ENCODE assay signal across 25 mouse cellular contexts in the genomic region with DNA sequence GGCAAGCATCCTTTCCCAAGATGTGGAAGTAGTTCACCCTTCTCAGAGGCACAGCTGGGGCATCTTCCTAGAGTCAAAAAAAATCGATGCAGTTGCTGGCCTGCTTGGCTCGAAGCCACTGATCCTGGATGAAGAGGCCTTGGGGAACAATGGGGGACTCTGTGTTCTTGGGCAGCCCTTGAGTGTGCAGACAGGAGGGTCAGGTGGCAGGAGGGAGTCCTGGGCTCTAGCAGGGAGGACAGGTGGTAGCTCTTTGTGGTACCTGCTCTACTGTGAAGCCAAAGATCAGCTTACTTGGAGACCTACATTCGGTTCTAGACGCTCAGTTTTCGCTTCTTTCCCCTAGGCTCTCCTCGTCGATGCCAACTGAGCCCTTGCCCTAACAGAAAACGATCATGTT. TPM values are rescaled to one million over a fixed set of nuclear protein-coding genes. Genes with fewer than 3 reads are reported as not detected.
A peak's percentile ranks its signal among the peaks of the same experiment; 100 is the strongest.
DNase-seq lines count a peak whose midpoint lies in the region; ATAC-seq lines count a peak whose summit lies in the region.
"Had no signal": no experiment of that assay in that cellular context is flagged by ENCODE, and none has a peak within 500 bp of the region (broad histone marks: within the 10 kb centered on the region; RNA-seq: fewer than 3 reads in every experiment).

No protein-coding gene starts in this region.

- peak; percentile 65; the same call in 1 of the 2 replicates for ATAC-seq in embryonic facial prominence, embryonic 14.5 days (ENCODE audit: low read depth)
- ATAC-seq in lung, embryonic 16.5 days (ENCODE audit: low read depth), result peak; percentile 62
- no peak for ATAC-seq in midbrain, embryonic 11.5 days (ENCODE audit: low FRiP score)
- ATAC-seq in midbrain, embryonic 15.5 days (replicated peaks), result no peak
- ATAC-seq: forebrain, embryonic 15.5 days had no signal

- no peaks in the 10 kb centered on the region for H3K4me1 ChIP-seq in embryonic facial prominence, embryonic 14.5 days (ENCODE audit: control insufficient read depth, insufficient read depth, low read length)
- peaks cover 6% of the 10 kb centered on the region for H3K4me1 ChIP-seq in embryonic facial prominence, embryonic 10.5 days
- peaks cover 2% of the 10 kb centered on the region; the same call in 1 of the 2 replicates for H3K4me1 ChIP-seq in lung, embryonic 16.5 days (replicated peaks; ENCODE audit: control insufficient read depth, insufficient read depth, low read length)
- H3K4me1 ChIP-seq in midbrain, embryonic 11.5 days (ENCODE audit: control insufficient read depth, insufficient read depth, low read length), result peaks cover 4% of the 10 kb centered on the region
- H3K4me1 ChIP-seq in midbrain, embryonic 15.5 days, result no peaks in the 10 kb centered on the region
- H3K4me1 ChIP-seq: embryonic facial prominence, embryonic 12.5 days; forebrain, embryonic 15.5 days had no signal

- intact Hi-C loops in left cerebral cortex, postnatal 4 days (cut with DNase I), result no loop called here

- no peaks in the 10 kb centered on the region for H3K27me3 ChIP-seq in embryonic facial prominence, embryonic 14.5 days (replicated peaks; ENCODE audit: control insufficient read depth, insufficient read depth, low read length)
- H3K27me3 ChIP-seq in embryonic facial prominence, embryonic 10.5 days (replicated peaks; ENCODE audit: low read depth, poor library complexity, severe bottlenecking), result no peaks in the 10 kb centered on the region
- H3K27me3 ChIP-seq in lung, embryonic 16.5 days (ENCODE audit: control insufficient read depth, insufficient read depth, low read depth, low read length), result no peaks in the 10 kb centered on the region
- no peaks in the 10 kb centered on the region for H3K27me3 ChIP-seq in midbrain, embryonic 11.5 days (ENCODE audit: control insufficient read depth, insufficient read depth, low read length)
- no peaks in the 10 kb centered on the region for H3K27me3 ChIP-seq in midbrain, embryonic 15.5 days (replicated peaks)
- H3K27me3 ChIP-seq: embryonic facial prominence, embryonic 12.5 days; forebrain, embryonic 12.5 days; forebrain, embryonic 15.5 days; heart, embryonic 12.5 days; heart, embryonic 15.5 days; Patski had no signal

- WGBS in embryonic facial prominence, embryonic 14.5 days, result 78% methylated on average over 8 of the region's 8 CpGs
- 83% methylated on average over 8 of the region's 8 CpGs for WGBS in embryonic facial prominence, embryonic 10.5 days
- WGBS in lung, embryonic 16.5 days, result 67% methylated on average over 8 of the region's 8 CpGs
- 89% methylated on average over 8 of the region's 8 CpGs for WGBS in midbrain, embryonic 11.5 days
- 80% methylated on average over 8 of the region's 8 CpGs for WGBS in midbrain, embryonic 15.5 days

- no peak for DNase-seq in embryonic facial prominence, embryonic 14.5 days (ENCODE audit: low spot score)
- DNase-seq in embryonic facial prominence, embryonic 10.5 days (ENCODE audit: low spot score), result no peak
- DNase-seq in left cerebral cortex, postnatal 4 days, result peak; percentile 9
- no peak for DNase-seq in left cerebral cortex, adult 18-20 months (ENCODE audit: low spot score in 2 of 2)
- no peak for DNase-seq in lung, postnatal 4 days
- DNase-seq in midbrain, embryonic 11.5 days (ENCODE audit: low spot score, missing footprints), result peak; percentile 57
- DNase-seq: adrenal gland, postnatal 10 days; cerebellum, adult 18-20 months; cerebellum, adult 9-10 months; cerebellum, postnatal 14 days; gastrocnemius, postnatal 25 days; heart, adult 18-20 months; heart, postnatal 10 days; heart, postnatal 36 days had no signal

- H3K9ac ChIP-seq in embryonic facial prominence, embryonic 14.5 days (ENCODE audit: low read depth, low read length), result no peak overlapping the region
- H3K9ac ChIP-seq in lung, embryonic 16.5 days (ENCODE audit: low read length), result no peak overlapping the region
- H3K9ac ChIP-seq in midbrain, embryonic 11.5 days (ENCODE audit: low read length), result no peak overlapping the region
- H3K9ac ChIP-seq in midbrain, embryonic 15.5 days, result no peak overlapping the region
- H3K9ac ChIP-seq: embryonic facial prominence, embryonic 12.5 days; forebrain, embryonic 12.5 days; forebrain, embryonic 15.5 days; heart, embryonic 12.5 days; heart, embryonic 15.5 days; hindbrain, embryonic 14.5 days had no signal

- H3K9me3 ChIP-seq in embryonic facial prominence, embryonic 14.5 days (ENCODE audit: control insufficient read depth, low read length), result no peaks in the 10 kb centered on the region
- H3K9me3 ChIP-seq in embryonic facial prominence, embryonic 10.5 days, result no peaks in the 10 kb centered on the region
- no peaks in the 10 kb centered on the region for H3K9me3 ChIP-seq in lung, embryonic 16.5 days (ENCODE audit: control insufficient read depth, low read length)
- H3K9me3 ChIP-seq in midbrain, embryonic 11.5 days (ENCODE audit: control insufficient read depth, low read length), result no peaks in the 10 kb centered on the region
- H3K9me3 ChIP-seq in midbrain, embryonic 15.5 days, result no peaks in the 10 kb centered on the region
- H3K9me3 ChIP-seq: embryonic facial prominence, embryonic 12.5 days; forebrain, embryonic 12.5 days; forebrain, embryonic 15.5 days; G1E; heart, embryonic 12.5 days; heart, embryonic 15.5 days had no signal

- H3K4me2 ChIP-seq in embryonic facial prominence, embryonic 14.5 days (ENCODE audit: low read depth, low read length), result no peak overlapping the region
- no peak overlapping the region for H3K4me2 ChIP-seq in lung, embryonic 16.5 days (ENCODE audit: low read depth, low read length)
- H3K4me2 ChIP-seq in midbrain, embryonic 11.5 days, result no peak overlapping the region
- no peak overlapping the region for H3K4me2 ChIP-seq in midbrain, embryonic 15.5 days
- H3K4me2 ChIP-seq: embryonic facial prominence, embryonic 12.5 days; forebrain, embryonic 12.5 days; forebrain, embryonic 15.5 days; heart, embryonic 12.5 days; heart, embryonic 15.5 days; hindbrain, embryonic 14.5 days had no signal

- H3K27ac ChIP-seq in embryonic facial prominence, embryonic 14.5 days (replicated peaks; ENCODE audit: low read depth, low read length), result no peak overlapping the region
- no peak overlapping the region for H3K27ac ChIP-seq in embryonic facial prominence, embryonic 10.5 days (replicated peaks)
- H3K27ac ChIP-seq in lung, embryonic 16.5 days (ENCODE audit: low read length), result no peak overlapping the region; the same call in 1 of the 2 replicates
- no peak overlapping the region for H3K27ac ChIP-seq in midbrain, embryonic 11.5 days (ENCODE audit: low read depth, low read length)
- H3K27ac ChIP-seq in midbrain, embryonic 15.5 days, result no peak overlapping the region
- H3K27ac ChIP-seq: embryonic facial prominence, embryonic 12.5 days; forebrain, embryonic 12.5 days; forebrain, embryonic 15.5 days; heart, embryonic 15.5 days; hindbrain, embryonic 14.5 days had no signal

- H3K4me3 ChIP-seq in embryonic facial prominence, embryonic 14.5 days (ENCODE audit: low read depth, low read length), result no peak overlapping the region
- no peak overlapping the region for H3K4me3 ChIP-seq in embryonic facial prominence, embryonic 10.5 days
- H3K4me3 ChIP-seq in lung, embryonic 16.5 days (ENCODE audit: low read length), result no peak overlapping the region
- H3K4me3 ChIP-seq in midbrain, embryonic 11.5 days (ENCODE audit: low read depth, low read length), result no peak overlapping the region
- no peak overlapping the region for H3K4me3 ChIP-seq in midbrain, embryonic 15.5 days
- H3K4me3 ChIP-seq: embryonic facial prominence, embryonic 12.5 days; erythroblast, embryonic 14.5 days; forebrain, embryonic 12.5 days; forebrain, embryonic 15.5 days; heart, embryonic 12.5 days; heart, embryonic 15.5 days had no signal

- H3K36me3 ChIP-seq in embryonic facial prominence, embryonic 14.5 days (ENCODE audit: control insufficient read depth, insufficient read depth, low read length), result no peaks in the 10 kb centered on the region
- no peaks in the 10 kb centered on the region for H3K36me3 ChIP-seq in embryonic facial prominence, embryonic 10.5 days (replicated peaks)
- no peaks in the 10 kb centered on the region for H3K36me3 ChIP-seq in lung, embryonic 16.5 days (ENCODE audit: control insufficient read depth, insufficient read depth, low read length)
- no peaks in the 10 kb centered on the region for H3K36me3 ChIP-seq in midbrain, embryonic 11.5 days (ENCODE audit: control insufficient read depth, insufficient read depth, low read length)
- H3K36me3 ChIP-seq in midbrain, embryonic 15.5 days (replicated peaks), result no peaks in the 10 kb centered on the region
- H3K36me3 ChIP-seq: embryonic facial prominence, embryonic 12.5 days; forebrain, embryonic 12.5 days; forebrain, embryonic 15.5 days; G1E; heart, embryonic 12.5 days; heart, embryonic 15.5 days had no signal

RNA-seq across cellular contexts. Expression of a gene that starts 26.0 kb away (rescaled TPM):
- polyA plus RNA-seq in embryonic facial prominence, embryonic 14.5 days (2014; fragmentation: Nextera tagmentation; extraction: Ambion mirVana), result 4.9 and 6.4 TPM in 2 replicates
- polyA plus RNA-seq in embryonic facial prominence, embryonic 10.5 days (2016; fragmentation: Nextera tagmentation; extraction: Ambion mirVana), result 0.83 and 1.6 TPM in 2 replicates
- under 1 TPM in 1 of 2 experiments, not detected in 1; 0.18 TPM for total RNA-seq in left cerebral cortex, postnatal 4 days (2021)
- not detected for total RNA-seq in left cerebral cortex, adult 18-20 months (2021)
- polyA plus RNA-seq in lung, embryonic 16.5 days (2015; fragmentation: Nextera tagmentation; extraction: Ambion mirVana), result 24.4 and 28.1 TPM in 2 replicates
- 0.34 and 0.38 TPM in 2 replicates for polyA plus RNA-seq in midbrain, embryonic 11.5 days (2014; fragmentation: Nextera tagmentation; extraction: Ambion mirVana)
- 1.1 and 1.2 TPM in 2 replicates for polyA plus RNA-seq in midbrain, embryonic 15.5 days (2015; fragmentation: Nextera tagmentation; extraction: Ambion mirVana)
- polyA plus RNA-seq: erythroblast, embryonic 14.5 days; G1E had no signal

Comparison
In these comparisons a context has a peak if more than half of its experiments do, and no peak if none do; other contexts are left out.
1. DNase-seq: peak in left cerebral cortex, postnatal 4 days (single experiment) and midbrain, embryonic 11.5 days (single experiment); none in embryonic facial prominence, embryonic 14.5 days (single experiment), embryonic facial prominence, embryonic 10.5 days (single experiment), left cerebral cortex, adult 18-20 months (0 of 2) and lung, postnatal 4 days (0 of 2).
2. ATAC-seq: peak in embryonic facial prominence, embryonic 14.5 days (single experiment) and lung, embryonic 16.5 days (single experiment); none in midbrain, embryonic 11.5 days (single experiment) and midbrain, embryonic 15.5 days (single experiment).